Mouse (Mus musculus): Measurements from ENCODE around the gene Atp5b. TPM values are rescaled to one million over a fixed set of nuclear protein-coding genes. Genes with fewer than 3 reads are reported as not detected.

Atp5b gene
- 1,266 TPM for polyA plus RNA-seq (2017; shearing (Covaris generic))

DNA sequence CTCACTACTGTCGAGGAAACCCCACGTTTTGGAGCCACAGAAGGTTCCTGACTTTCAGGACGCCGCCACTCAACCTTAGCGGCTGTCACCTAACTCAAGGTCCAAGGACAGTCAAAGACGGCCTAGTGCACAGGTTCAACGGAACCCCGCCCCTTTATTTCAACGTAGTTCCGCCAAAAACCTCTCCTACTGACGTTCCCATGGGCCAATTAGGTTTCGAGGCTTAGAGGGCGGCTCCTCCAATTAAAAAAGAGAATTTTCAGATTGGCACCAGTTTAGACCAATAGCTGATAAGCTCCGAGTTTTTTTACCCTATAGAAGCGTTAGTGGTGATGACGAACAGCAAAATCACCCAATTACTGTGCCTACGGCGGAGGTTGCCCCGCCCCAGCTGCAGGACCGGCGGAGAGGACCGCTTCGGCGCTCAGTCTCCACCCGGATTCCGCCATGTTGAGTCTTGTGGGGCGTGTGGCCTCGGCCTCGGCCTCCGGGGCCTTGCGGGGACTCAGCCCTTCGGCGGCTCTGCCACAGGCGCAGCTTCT lies at the start of gene Atp5b:
TSS of gene Atp5b (plus strand) at position 394 of the 542 bp plus-strand sequence.

DNA sequence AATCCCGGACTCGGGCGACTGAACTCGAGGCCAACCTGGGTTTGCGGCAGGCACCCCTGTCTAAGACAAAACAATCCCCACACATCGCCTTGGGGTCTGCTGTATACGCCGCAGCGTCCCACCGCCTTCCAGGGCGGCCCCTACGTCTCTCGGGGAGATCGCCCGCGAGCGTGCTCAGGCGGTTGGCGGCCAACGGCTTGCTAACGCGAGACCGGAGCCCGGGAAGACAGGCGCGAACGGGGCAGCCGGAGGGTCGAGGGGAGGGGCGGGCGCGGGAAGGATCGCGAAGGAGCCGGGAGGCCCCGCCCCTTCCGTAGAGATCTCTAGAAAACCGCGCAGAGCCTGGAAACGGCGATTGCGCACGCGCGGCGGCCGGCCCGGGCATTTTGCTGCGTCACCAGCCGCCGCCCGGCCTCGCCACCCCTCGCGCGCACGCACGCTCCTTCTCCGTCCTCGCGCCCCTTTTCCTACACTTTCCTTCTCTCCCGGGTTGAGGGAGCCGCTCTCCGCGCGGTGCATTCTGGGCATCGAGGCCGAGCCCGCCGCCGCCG lies 24.4 kb upstream of the Atp5b start, which contains the start of gene Ptges3:
TSS of gene Ptges3 (plus strand) at position 354 of the 551 bp plus-strand sequence.

GRCm38 (mm10) chr10:128091564-128092505 lies 8.8 kb downstream of the Atp5b start, which contains the start of gene Baz2a:
Baz2a (plus strand) TSS chr10:128091577.

Other genes with a start within 250 kb of the Atp5b start
- gene Rdh19, start 233.3 kb upstream of the Atp5b start, polyA plus RNA-seq (2017; shearing (Covaris generic)) = not detected
- not detected for gene Rdh16f2, start 216.8 kb upstream of the Atp5b start, polyA plus RNA-seq (2017; shearing (Covaris generic))
- gene Rdh7, start 194.5 kb upstream of the Atp5b start, polyA plus RNA-seq (2017; shearing (Covaris generic)) = not detected
- not detected for gene Sdr9c7, start 184.8 kb upstream of the Atp5b start, polyA plus RNA-seq (2017; shearing (Covaris generic))
- gene Hsd17b6, start 75.7 kb upstream of the Atp5b start, polyA plus RNA-seq (2017; shearing (Covaris generic)) = not detected
- gene Prim1, start 68.1 kb upstream of the Atp5b start, polyA plus RNA-seq (2017; shearing (Covaris generic)) = 20.1 TPM
- 504 TPM for gene Naca, start 47.7 kb upstream of the Atp5b start, polyA plus RNA-seq (2017; shearing (Covaris generic))
- 96.7 TPM for gene Ptges3, start 24.3 kb upstream of the Atp5b start, polyA plus RNA-seq (2017; shearing (Covaris generic))
- gene Baz2a, start 8.3 kb downstream of the Atp5b start, polyA plus RNA-seq (2017; shearing (Covaris generic)) = 88.0 TPM
- 35.0 TPM for gene Rbms2, start 97.0 kb downstream of the Atp5b start, polyA plus RNA-seq (2017; shearing (Covaris generic))
- 0.48 TPM for gene Gls2, start 111.2 kb downstream of the Atp5b start, polyA plus RNA-seq (2017; shearing (Covaris generic))
- 15.4 TPM for gene Spryd4, start 128.5 kb downstream of the Atp5b start, polyA plus RNA-seq (2017; shearing (Covaris generic))
- gene Mip, start 142.6 kb downstream of the Atp5b start, polyA plus RNA-seq (2017; shearing (Covaris generic)) = not detected
- 27.6 TPM for gene Timeless, start 148.8 kb downstream of the Atp5b start, polyA plus RNA-seq (2017; shearing (Covaris generic))
- gene Apon, start 170.8 kb downstream of the Atp5b start, polyA plus RNA-seq (2017; shearing (Covaris generic)) = not detected
- gene Apof, start 185.4 kb downstream of the Atp5b start, polyA plus RNA-seq (2017; shearing (Covaris generic)) = not detected
- gene Stat2, start 187.3 kb downstream of the Atp5b start, polyA plus RNA-seq (2017; shearing (Covaris generic)) = 92.9 TPM
- gene Il23a, start 215.5 kb downstream of the Atp5b start, polyA plus RNA-seq (2017; shearing (Covaris generic)) = not detected
- gene Pan2, start 220.1 kb downstream of the Atp5b start, polyA plus RNA-seq (2017; shearing (Covaris generic)) = 54.5 TPM
- gene Cnpy2, start 239.2 kb downstream of the Atp5b start, polyA plus RNA-seq (2017; shearing (Covaris generic)) = 151 TPM

All from inflammation-experienced regulatory T-cells, adult 16 weeks (primary cell).